Mouse (Mus musculus) hindbrain, embryonic 13.5 days (tissue): ENCODE measurements around the gene Smarcd3. TPM values are rescaled to one million over a fixed set of nuclear protein-coding genes. Genes with fewer than 3 reads are reported as not detected.

ENCODE experiments used
- ATAC-seq: fragments of 200-750 bp; cut with Nextera tagmentation; 2 replicates; pipeline ENCODE4 v1.8.0; 2017; ENCODE audit warnings: moderate TSS enrichment; ENCODE audit not compliant: low FRiP score
- H3K27ac ChIP-seq: fragments of 300-500 bp; sonication (generic); 2 replicates; pipeline ENCODE4 v1.5.1; 2015; ENCODE audit warnings: inconsistent platforms, mild to moderate bottlenecking, moderate library complexity
- H3K27me3 ChIP-seq: fragments of 300-500 bp; sonication (generic); 2 replicates; pipeline ENCODE4 v1.6.1; 2015; ENCODE audit warnings: mild to moderate bottlenecking, inconsistent platforms
- H3K36me3 ChIP-seq: fragments of 300-500 bp; sonication (generic); 2 replicates; pipeline ENCODE4 v1.6.1; 2015; ENCODE audit warnings: mild to moderate bottlenecking, inconsistent platforms
- H3K4me1 ChIP-seq: fragments of 300-500 bp; sonication (generic); replicated peaks from 2 replicates; pipeline ENCODE4 v1.6.1; 2015; ENCODE audit warnings: inconsistent platforms
- H3K4me2 ChIP-seq: fragments of 300-500 bp; sonication (generic); 2 replicates; pipeline ENCODE4 v1.6.1; 2015; ENCODE audit warnings: inconsistent platforms, mild to moderate bottlenecking, moderate library complexity
- H3K4me3 ChIP-seq: fragments of 300-500 bp; sonication (generic); 2 replicates; pipeline ENCODE4 v1.5.1; 2015; ENCODE audit warnings: mild to moderate bottlenecking, inconsistent platforms
- H3K9ac ChIP-seq: fragments of 300-500 bp; sonication (generic); 2 replicates; pipeline ENCODE4 v1.6.1; 2015; ENCODE audit warnings: mild to moderate bottlenecking, inconsistent platforms
- H3K9me3 ChIP-seq: fragments of 300-500 bp; sonication (generic); 2 replicates; pipeline ENCODE4 v1.6.1; 2016; ENCODE audit warnings: inconsistent platforms
- WGBS: fragments of 180-500 bp; shearing (Covaris S2); methylation state at CpG from one replicate; pipeline ENCODE4 v1.1.7; 2015; 5-methylcytosine and 5-hydroxymethylcytosine counted together
- polyA plus RNA-seq: library from polyadenylated mRNA; unstranded; fragments of >200 nt; fragmentation: Nextera tagmentation; extraction: Ambion mirVana; gene quantifications from 2 replicates; pipeline ENCODE4 v1.2.1, GENCODE M21; 2015

The Smarcd3 gene
- polyA plus RNA-seq, 1 experiment from 2014 or later = 87.6 TPM

DNA sequence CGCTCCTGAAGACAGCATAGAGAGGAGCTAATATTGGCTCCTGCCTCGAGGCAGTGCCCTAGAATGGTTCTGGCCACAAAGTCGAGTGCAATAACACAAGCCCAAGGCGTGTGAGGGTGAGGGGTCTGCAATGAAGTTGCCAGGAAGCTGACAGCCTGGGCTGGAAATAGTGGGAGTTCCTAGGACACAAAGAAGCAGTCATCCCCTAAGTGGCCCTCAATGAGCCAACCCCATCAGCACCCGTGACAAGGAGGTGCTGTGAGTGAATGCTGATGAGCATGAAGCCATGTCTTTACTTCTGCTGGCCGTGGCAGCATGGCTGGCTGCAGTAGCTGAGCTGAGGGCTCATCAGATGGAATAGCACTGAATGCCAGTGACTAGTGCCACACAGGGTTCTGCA lies 9.1 kb downstream of the Smarcd3 start:
- 50% methylated on average over 6 of the region's 6 CpGs for WGBS
- no peaks in the 10 kb centered on the region for H3K27me3 ChIP-seq
- no peaks in the 10 kb centered on the region for H3K36me3 ChIP-seq
- H3K4me3 ChIP-seq = no peak overlapping the region
- ATAC-seq = no peak
- no peak overlapping the region for H3K27ac ChIP-seq
- H3K4me2 ChIP-seq = no peak overlapping the region
- no peaks in the 10 kb centered on the region for H3K9me3 ChIP-seq
- no peak overlapping the region for H3K9ac ChIP-seq
- H3K4me1 ChIP-seq = peaks cover 27% of the 10 kb centered on the region

DNA sequence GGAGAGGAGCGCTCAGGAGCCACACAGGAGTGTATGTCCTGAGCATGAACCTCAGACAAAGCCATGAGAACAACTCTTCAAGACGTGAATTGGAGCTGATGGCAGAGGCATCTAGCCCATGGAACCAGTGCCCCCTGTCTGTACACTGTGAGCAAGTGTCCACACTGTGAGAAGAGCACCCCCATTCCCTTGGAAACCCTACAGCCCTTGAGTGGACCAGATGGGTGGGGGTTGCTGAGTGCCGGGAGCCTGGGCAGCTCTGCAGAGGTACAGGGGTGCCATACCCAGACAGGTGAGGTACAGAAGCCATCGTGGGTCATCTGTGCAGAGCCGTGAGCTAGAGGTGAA lies 11.9 kb downstream of the Smarcd3 start:
- H3K4me2 ChIP-seq = no peak overlapping the region
- H3K27me3 ChIP-seq = no peaks in the 10 kb centered on the region
- H3K36me3 ChIP-seq = no peaks in the 10 kb centered on the region
- ATAC-seq = peak; percentile 40
- H3K9me3 ChIP-seq = no peaks in the 10 kb centered on the region
- 70% methylated on average over 5 of the region's 5 CpGs for WGBS
- peaks cover 36% of the 10 kb centered on the region for H3K4me1 ChIP-seq
- H3K9ac ChIP-seq = peak overlapping the region; percentile 24; the same call in 1 of the 2 replicates
- no peak overlapping the region for H3K4me3 ChIP-seq
- H3K27ac ChIP-seq = peak overlapping the region; percentile 71; the same call in 1 of the 2 replicates

DNA sequence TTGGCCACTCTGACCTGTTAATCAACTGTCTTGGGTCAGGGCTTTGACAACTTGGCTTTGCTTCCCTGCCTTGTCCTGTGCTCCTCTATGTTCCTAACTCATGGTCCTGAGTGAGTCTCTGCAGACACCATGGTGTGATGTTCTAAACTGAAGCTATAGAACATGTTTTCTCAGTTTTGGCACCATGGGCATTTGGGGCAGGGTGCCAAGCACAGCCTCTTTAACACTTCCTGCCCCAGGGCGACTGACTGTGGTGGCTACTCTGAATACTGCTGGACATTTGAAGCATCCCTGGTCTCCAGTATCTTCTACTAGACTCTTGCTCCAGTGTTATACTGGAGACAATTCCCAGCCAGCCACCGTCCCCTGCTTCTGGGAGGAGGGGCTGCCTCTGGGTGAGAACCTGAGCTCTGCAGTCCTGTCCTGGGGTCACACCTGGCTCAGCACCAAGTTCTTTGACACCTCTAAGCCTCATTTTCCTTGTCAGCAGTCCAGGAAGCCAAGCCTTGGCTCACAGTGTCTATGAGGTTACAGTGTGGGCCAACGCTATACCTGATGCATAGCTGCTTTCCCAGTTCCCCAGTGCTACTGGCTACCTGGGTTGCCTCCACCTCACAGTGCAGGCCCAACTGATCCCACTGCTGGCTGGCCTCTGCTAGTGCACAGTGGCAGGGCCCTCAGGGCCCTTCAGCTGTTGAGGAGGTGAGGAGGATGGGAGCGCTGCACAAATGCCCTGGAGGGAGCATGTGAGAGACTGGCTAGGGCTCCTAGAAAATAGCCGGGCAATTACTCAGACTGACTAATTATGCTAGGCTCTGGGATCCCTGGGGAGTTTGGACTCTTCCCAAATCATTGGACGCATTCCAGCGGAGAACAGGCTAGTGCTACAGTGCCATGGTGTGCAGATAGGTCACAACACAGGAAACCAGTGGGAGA lies 12.6 kb downstream of the Smarcd3 start:
- H3K36me3 ChIP-seq = no peaks in the 10 kb centered on the region
- peaks cover 42% of the 10 kb centered on the region for H3K4me1 ChIP-seq
- 51% methylated on average over 7 of the region's 7 CpGs for WGBS
- H3K4me3 ChIP-seq = no peak overlapping the region
- peak; percentile 59 for ATAC-seq
- H3K9me3 ChIP-seq = no peaks in the 10 kb centered on the region
- peak overlapping the region; percentile 71 for H3K27ac ChIP-seq
- H3K4me2 ChIP-seq = no peak overlapping the region
- peak overlapping the region; percentile 24; the same call in 1 of the 2 replicates for H3K9ac ChIP-seq
- no peaks in the 10 kb centered on the region for H3K27me3 ChIP-seq

DNA sequence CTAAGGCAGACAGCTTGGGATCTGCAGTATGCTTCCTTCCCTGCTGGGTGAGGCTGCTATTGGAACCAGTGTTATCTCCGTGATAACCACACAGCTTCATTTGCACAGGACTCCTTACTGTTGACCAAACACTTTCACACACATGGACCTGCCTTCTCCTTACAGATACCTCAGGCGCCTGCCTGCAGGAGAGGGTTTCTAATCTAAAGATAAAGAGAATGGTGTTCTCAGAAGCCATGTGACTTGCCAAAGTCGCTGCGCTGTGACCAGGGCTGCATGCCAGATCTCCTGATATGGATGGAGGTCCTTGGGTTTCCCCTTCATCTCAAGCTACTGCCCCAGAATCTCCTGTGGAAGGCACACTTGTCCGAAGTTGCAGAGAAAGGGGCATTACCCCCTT lies 14.8 kb downstream of the Smarcd3 start:
- Histone ChIP-seq H3K4me3 (no peak overlapping the region), H3K9me3 (no peaks in the 10 kb centered on the region), H3K27ac (no peak overlapping the region), H3K36me3 (no peaks in the 10 kb centered on the region), H3K4me2 (no peak overlapping the region), H3K9ac (no peak overlapping the region; the same call in 1 of the 2 replicates), H3K4me1 (peaks cover 52% of the 10 kb centered on the region), H3K27me3 (no peaks in the 10 kb centered on the region)
- ATAC-seq = no peak
- 56% methylated on average over 5 of the region's 5 CpGs for WGBS

DNA sequence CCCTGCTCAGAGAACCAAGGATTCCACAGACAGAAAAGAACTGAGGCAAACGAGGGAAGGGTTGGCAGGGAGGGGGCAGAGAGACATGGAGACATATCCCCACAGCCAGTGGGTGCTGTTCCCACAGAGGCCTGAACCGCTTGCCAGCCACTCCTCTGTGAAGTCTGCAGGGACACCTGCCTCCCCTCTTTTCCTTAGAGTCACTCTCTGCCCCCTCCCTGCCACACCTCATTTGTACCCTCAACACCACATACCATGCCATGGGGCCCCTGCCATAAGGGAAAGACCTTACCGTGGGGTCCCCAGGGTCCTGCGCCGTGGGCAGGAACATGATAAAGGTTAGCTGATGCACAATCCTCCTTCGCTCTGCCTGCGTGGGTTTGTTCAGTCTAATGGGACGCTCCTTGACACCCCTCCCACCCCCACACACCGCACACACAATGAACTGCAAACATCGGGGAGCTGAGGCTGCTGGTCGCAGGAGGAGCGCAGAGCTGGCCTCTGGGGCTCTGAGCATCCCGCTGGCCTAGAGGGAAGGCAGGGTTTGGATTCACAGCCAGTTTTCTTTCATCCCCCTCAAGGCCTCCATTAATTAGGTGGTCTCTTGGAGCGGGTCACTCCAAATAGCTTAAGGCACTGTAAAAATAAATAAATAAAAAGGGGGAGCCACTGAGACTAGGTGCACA lies 18.1 kb downstream of the Smarcd3 start:
- Histone ChIP-seq H3K9me3 (no peaks in the 10 kb centered on the region), H3K4me3 (peak overlapping the region; percentile 60), H3K27me3 (no peaks in the 10 kb centered on the region), H3K27ac (peak overlapping the region; percentile 99), H3K36me3 (no peaks in the 10 kb centered on the region), H3K4me2 (peak overlapping the region; percentile 92), H3K9ac (peak overlapping the region; percentile 92), H3K4me1 (peaks cover 67% of the 10 kb centered on the region)
- 8% methylated on average over 14 of the region's 14 CpGs for WGBS
- no peak for ATAC-seq

DNA sequence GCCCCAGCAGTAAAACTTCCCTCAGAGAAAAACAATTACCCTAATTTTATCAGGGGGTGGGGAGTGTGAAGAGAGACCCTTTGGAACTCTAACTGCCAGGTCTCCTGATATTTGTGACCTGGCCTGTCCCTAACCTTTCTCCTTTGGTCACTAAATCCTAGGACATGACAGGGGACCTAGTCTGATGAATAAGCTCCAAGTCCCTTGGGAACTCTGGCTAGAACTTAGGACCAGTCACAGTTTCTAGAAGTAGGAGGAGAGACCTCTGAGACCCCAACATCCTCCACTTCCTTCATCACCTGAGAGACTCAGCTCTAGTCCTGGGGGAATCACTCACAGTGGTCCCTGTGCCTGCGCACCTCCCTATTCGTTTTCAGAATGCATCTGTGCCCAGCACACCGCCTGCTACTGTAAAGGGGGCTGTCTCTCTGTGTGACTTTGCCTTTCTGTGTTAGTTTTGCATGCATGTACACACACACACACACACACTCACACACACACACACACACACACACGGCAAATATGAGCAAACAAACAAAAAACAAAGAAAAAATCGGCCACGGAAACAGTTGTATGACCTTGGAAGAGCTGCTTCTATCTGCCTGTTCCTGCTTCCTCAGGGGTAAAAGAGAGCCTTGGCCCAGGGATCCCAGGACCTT lies 18.8 kb downstream of the Smarcd3 start:
- Histone ChIP-seq H3K4me3 (peak overlapping the region; percentile 60), H3K9ac (peak overlapping the region; percentile 92), H3K4me2 (peak overlapping the region; percentile 92), H3K9me3 (no peaks in the 10 kb centered on the region), H3K36me3 (no peaks in the 10 kb centered on the region), H3K27me3 (no peaks in the 10 kb centered on the region), H3K4me1 (peaks cover 70% of the 10 kb centered on the region), H3K27ac (peak overlapping the region; percentile 99)
- 6% methylated on average over 6 of the region's 6 CpGs for WGBS
- ATAC-seq = no peak

DNA sequence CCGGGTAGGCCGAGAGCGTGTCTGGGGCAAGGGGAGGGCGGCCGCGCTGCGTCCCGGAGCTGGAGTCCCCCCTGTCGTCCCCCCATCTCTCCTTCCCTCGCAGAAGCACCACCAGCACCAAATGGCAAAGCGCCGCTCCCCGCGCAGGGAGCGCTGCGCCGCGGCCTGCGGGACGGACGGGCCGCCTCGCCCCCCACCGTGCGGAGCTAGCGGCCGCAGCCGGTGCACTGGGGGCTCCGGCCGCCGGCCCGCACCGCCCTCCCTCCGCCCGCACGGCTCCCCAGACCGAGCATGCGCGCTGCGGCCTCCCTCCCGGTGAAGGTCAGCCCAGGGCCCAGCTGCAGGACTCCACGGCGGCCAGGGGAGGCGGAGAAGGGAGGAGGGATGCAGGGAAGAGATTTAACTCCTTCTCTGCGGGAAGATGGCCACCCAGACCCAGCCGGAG lies 19.5 kb downstream of the Smarcd3 start:
- Histone ChIP-seq H3K27ac (peak overlapping the region; percentile 99), H3K9ac (peak overlapping the region; percentile 92), H3K36me3 (no peaks in the 10 kb centered on the region), H3K9me3 (no peaks in the 10 kb centered on the region), H3K27me3 (0 out of 2 replicates have a peak, but pooled peaks cover 3% of the 10 kb centered on the region), H3K4me1 (peaks cover 75% of the 10 kb centered on the region), H3K4me3 (peak overlapping the region; percentile 60), H3K4me2 (peak overlapping the region; percentile 92)
- ATAC-seq = peak; percentile 71
- WGBS = under 1% methylated on average over 46 of the region's 46 CpGs

DNA sequence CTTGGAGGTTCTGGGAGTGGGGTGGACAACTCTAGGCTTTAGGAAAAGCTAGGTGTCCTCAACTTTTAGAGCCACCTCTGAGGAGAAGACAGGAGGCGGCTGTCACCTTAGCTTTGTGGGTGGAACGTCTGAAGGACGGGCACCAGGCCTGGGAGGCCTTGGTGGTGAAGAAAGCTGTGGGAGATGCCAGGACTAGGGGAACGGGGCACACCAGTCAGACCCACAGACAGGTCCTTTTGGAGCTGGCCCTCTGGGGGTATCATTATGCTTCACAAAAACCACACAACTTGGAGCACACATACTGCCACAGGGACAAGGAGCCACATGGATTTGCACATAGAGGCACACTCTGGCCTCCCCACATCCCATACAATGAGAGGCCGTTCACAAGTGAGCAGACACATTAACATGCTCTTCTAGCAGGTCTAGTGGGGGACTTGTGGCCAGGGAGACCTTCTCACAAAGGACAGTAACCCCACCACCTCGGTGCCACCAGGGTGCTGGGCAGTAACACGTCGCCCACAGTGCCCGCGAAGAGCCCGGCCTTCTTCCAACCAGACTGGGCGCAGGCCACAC lies 20.0 kb downstream of the Smarcd3 start:
- Histone ChIP-seq H3K27me3 (0 out of 2 replicates have a peak, but pooled peaks cover 3% of the 10 kb centered on the region), H3K9ac (peak overlapping the region; percentile 92), H3K36me3 (no peaks in the 10 kb centered on the region), H3K4me1 (peaks cover 75% of the 10 kb centered on the region), H3K9me3 (no peaks in the 10 kb centered on the region), H3K27ac (peak overlapping the region; percentile 99), H3K4me2 (peak overlapping the region; percentile 92), H3K4me3 (peak overlapping the region; percentile 60)
- 19% methylated on average over 12 of the region's 12 CpGs for WGBS
- ATAC-seq = 0 out of 2 replicates have a peak, but pooled peaks have one; percentile 1

DNA sequence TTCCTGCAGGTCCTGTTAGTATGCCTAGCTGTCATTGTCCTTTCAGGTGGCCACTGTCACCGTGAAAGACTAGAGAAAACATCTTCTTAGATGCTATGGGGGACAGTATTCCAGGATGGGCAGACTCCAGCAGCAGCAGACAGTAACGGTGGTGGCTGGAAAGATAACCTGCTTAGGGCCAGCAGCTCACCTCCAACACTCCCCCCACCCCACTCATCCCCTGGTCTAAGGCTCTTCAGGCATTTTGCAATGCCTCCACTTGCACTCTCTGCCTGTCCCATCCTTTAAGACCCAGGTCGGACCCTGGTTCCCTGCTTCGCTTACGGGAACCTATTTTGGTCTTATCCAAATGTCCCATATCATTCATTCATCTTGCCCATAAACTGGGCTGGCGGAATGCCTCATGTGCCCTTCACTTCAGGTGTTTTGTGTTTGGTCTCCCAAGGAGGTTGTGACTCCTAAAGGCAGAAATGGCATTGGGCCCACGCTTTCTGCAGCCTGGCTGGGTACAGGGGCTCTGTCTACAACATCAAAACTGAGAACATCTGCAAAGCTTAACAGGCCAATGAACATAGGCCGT lies 20.7 kb downstream of the Smarcd3 start:
- ATAC-seq = no peak
- Histone ChIP-seq H3K4me1 (peaks cover 81% of the 10 kb centered on the region), H3K9ac (peak overlapping the region; percentile 92), H3K27me3 (0 out of 2 replicates have a peak, but pooled peaks cover 3% of the 10 kb centered on the region), H3K9me3 (no peaks in the 10 kb centered on the region), H3K4me2 (peak overlapping the region; percentile 92), H3K27ac (peak overlapping the region; percentile 99), H3K36me3 (no peaks in the 10 kb centered on the region), H3K4me3 (peak overlapping the region; percentile 60; the same call in 1 of the 2 replicates)
- 59% methylated on average over 8 of the region's 8 CpGs for WGBS

DNA sequence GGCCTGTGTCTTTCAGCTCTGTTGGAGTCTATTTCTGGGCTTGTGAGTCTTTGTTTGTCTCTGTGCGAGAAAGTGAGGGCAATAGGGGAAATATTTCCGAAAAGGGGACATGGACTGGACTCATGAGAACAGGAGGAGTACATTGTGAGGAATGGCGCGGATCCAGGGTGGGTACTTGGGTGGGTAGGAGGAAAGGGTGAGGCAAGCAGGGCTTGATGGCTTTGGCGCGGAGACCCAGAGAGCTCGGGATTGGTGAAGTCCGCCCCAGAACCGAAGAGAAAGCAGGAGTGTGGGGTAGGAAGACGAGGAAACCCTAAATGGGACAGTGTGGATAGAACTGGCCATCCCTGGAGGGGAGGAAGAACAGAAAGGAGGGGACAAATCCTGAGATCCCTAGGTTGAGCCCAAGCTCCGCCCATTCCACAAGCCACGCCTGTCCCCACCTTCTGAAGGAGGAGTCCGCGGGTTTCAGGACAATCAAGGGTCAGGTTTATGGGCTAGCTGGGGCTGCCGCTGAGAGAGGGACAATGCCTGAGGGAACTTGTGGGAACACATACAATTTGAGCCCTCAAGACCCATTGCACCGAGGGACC lies 21.4 kb downstream of the Smarcd3 start:
- Histone ChIP-seq H3K27ac (peak overlapping the region; percentile 99), H3K27me3 (0 out of 2 replicates have a peak, but pooled peaks cover 3% of the 10 kb centered on the region), H3K36me3 (no peaks in the 10 kb centered on the region), H3K4me2 (peak overlapping the region; percentile 92), H3K4me3 (peak overlapping the region; percentile 60), H3K4me1 (peaks cover 88% of the 10 kb centered on the region), H3K9me3 (no peaks in the 10 kb centered on the region), H3K9ac (peak overlapping the region; percentile 92)
- WGBS = 2% methylated on average over 16 of the region's 16 CpGs
- peak; percentile 40 for ATAC-seq
